Mouse (Mus musculus) bone marrow, adult 2 months (tissue): ENCODE data around the gene Cog6. TPM values are rescaled to one million over a fixed set of nuclear protein-coding genes. Genes with fewer than 3 reads are reported as not detected.

ENCODE experiments used
- H3K27ac ChIP-seq: fragments of 200-500 bp; 2 replicates; pipeline ENCODE4 v1.5.1; 2012; ENCODE audit warnings: low read depth, mild to moderate bottlenecking, control low read depth, inconsistent platforms, low read length; ENCODE audit not compliant: control insufficient read depth, poor library complexity, insufficient read depth
- H3K4me1 ChIP-seq: fragments of 200-500 bp; 2 replicates; pipeline ENCODE4 v1.6.1; 2011; ENCODE audit warnings: low read length; ENCODE audit not compliant: control insufficient read depth, insufficient read depth
- H3K4me3 ChIP-seq: fragments of 200-500 bp; replicated peaks from 2 replicates; pipeline ENCODE3; 2011; ENCODE audit warnings: mild to moderate bottlenecking, low read depth, low read length, control low read depth; ENCODE audit not compliant: control insufficient read depth
- CTCF ChIP-seq: fragments of 200-500 bp; IDR thresholded peaks from 2 replicates; pipeline ENCODE4 v1.5.1; 2011; ENCODE audit warnings: low read length, control low read depth; ENCODE audit not compliant: control insufficient read depth, insufficient read depth
- POLR2A ChIP-seq: fragments of 200-500 bp; IDR thresholded peaks from 2 replicates; pipeline ENCODE4 v1.6.1; 2011; ENCODE audit warnings: low read depth, mild to moderate bottlenecking, control low read depth, low read length, borderline replicate concordance; ENCODE audit not compliant: control insufficient read depth
- WGBS: fragments of 180-500 bp; shearing (Covaris S2); methylation state at CpG from one replicate; pipeline ENCODE4 v1.1.7; 2018; 5-methylcytosine and 5-hydroxymethylcytosine counted together
- polyA plus RNA-seq: library from polyadenylated mRNA; stranded (reverse); fragments of >200 nt; gene quantifications from 2 replicates; pipeline ENCODE4 v1.2.4, GENCODE M21; 2011; ENCODE audit warnings: low replicate concordance; ENCODE audit not compliant: missing spikeins, insufficient read depth, insufficient read length

The Cog6 gene
- polyA plus RNA-seq, 1 experiment, result 5.9 TPM

- Histone ChIP-seq H3K4me1 (no peaks in the 10 kb centered on the region; the same call in 1 of the 2 replicates), H3K4me3 (no peak overlapping the region), H3K27ac (no peak overlapping the region)
- 82% methylated on average over 8 of the region's 8 CpGs for WGBS
- no peak for TF ChIP-seq CTCF
- TF ChIP-seq POLR2A, result no peak
These were observed 53.6 kb downstream of the Cog6 start for GRCm38 (mm10) chr3:52963441-52963840.

GRCm38 (mm10) chr3:52962391-52962790 lies 54.6 kb downstream of the Cog6 start:
- Histone ChIP-seq H3K27ac (no peak overlapping the region), H3K4me1 (no peaks in the 10 kb centered on the region; the same call in 1 of the 2 replicates), H3K4me3 (no peak overlapping the region)
- TF ChIP-seq CTCF (no peak), POLR2A (no peak)
- WGBS, result 92% methylated on average over 14 of the region's 14 CpGs

DNA sequence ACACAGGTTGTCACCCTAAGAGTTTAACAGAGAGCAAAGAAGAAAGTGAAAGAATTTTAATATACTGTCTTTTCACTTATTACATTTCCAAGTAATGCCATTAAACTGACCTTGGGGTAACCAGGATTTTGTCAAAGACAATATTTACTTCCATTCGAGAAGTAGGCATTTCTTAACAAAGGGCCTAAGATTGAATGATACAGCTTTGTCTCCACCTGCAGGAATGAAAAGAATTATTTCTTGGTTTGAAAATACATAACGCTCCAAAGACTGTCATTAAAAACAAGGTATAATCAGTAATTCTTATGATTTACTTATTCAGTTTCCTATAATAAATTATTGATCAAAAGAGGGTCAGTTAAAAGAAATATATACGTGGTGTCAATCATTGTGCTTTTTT lies 55.4 kb downstream of the Cog6 start:
- no peak for TF ChIP-seq POLR2A
- TF ChIP-seq CTCF, result no peak
- no peak overlapping the region for H3K27ac ChIP-seq
- 77% methylated on average over 3 of the region's 3 CpGs for WGBS
- H3K4me3 ChIP-seq, result no peak overlapping the region
- H3K4me1 ChIP-seq, result no peaks in the 10 kb centered on the region; the same call in 1 of the 2 replicates

DNA sequence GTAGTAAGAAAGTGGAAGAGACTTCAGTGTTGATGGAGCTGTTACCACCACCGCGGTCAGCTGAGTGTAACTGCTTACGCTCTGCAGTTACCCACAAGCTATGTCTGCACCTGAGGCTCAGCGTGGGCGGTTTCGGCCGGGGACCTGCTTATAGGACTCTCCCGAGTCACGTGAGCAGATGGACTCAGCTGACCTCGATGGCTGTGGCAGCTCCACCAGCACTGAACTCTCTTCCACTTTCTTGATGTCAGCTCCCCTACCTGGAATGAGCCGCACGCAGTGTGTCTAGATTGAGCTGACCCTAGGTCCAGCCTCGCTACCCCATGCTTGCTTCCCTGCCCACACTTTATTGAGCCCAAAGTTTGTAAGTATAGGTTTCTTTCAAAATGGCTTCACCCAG lies 56.1 kb downstream of the Cog6 start:
- no peaks in the 10 kb centered on the region; the same call in 1 of the 2 replicates for H3K4me1 ChIP-seq
- TF ChIP-seq POLR2A (no peak), CTCF (no peak)
- 90% methylated on average over 13 of the region's 13 CpGs for WGBS
- no peak overlapping the region for H3K27ac ChIP-seq
- no peak overlapping the region for H3K4me3 ChIP-seq

DNA sequence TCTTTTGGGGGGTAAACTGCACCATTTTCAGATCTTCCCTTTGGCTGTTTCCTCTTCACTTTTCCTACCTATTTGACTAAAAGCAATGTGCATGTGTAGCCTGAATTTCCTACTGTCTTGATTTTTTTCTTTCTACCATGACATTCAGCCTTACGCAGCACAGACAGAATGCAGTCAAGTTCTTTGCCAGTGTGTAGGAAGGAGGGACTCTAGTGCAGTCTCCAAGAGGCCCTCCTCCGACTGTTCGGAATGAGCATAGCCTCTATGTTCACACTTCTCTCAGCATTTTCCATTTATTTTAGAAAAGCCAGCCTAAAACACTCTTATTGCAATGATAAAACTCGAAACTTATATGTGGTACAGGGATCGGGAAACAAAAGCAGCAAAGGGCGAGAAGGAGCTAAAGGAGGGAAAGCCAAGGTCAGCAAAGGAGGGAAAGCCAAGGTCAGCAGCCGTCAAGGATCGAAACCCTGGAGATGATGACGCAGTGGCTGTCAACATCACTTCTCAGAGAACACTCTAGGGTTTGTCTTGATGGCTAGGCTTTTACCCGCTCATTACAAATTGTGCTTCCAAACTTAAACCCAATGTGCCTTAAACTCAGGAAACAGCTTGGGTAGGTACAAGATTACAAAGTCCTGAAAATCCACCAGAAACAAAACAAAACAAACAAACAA lies 58.5 kb downstream of the Cog6 start:
- Histone ChIP-seq H3K27ac (no peak overlapping the region), H3K4me3 (no peak overlapping the region), H3K4me1 (no peaks in the 10 kb centered on the region; the same call in 1 of the 2 replicates)
- WGBS, result 83% methylated on average over 10 of the region's 10 CpGs
- no peak for TF ChIP-seq CTCF
- TF ChIP-seq POLR2A, result no peak

DNA sequence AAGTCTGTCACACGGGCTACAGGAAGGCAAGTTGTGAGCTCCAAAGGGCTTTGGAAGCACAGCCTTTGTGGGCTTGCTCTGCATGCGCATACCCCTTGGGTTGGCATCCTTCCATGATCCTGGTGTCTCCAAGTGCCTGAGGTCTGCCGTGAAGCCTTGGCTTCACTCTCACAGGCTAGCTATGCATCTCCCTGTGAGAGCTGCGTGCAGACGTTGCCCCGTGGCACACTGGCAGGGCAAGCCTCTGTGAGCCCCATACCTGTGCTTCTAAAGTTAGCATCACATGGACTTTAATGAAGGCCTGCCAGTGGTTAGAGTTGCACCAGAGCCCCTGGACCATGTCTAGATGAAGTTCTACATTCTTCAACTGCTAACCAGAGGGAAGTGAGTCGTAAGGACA lies 59.2 kb downstream of the Cog6 start:
- H3K4me1 ChIP-seq, result no peaks in the 10 kb centered on the region; the same call in 1 of the 2 replicates
- WGBS, result 80% methylated on average over 7 of the region's 7 CpGs
- no peak for TF ChIP-seq CTCF
- no peak for TF ChIP-seq POLR2A
- no peak overlapping the region for H3K27ac ChIP-seq
- no peak overlapping the region for H3K4me3 ChIP-seq

- 33% methylated on average over 11 of the region's 11 CpGs for WGBS
These were observed 60.8 kb downstream of the Cog6 start for GRCm38 (mm10) chr3:52956236-52956635.

DNA sequence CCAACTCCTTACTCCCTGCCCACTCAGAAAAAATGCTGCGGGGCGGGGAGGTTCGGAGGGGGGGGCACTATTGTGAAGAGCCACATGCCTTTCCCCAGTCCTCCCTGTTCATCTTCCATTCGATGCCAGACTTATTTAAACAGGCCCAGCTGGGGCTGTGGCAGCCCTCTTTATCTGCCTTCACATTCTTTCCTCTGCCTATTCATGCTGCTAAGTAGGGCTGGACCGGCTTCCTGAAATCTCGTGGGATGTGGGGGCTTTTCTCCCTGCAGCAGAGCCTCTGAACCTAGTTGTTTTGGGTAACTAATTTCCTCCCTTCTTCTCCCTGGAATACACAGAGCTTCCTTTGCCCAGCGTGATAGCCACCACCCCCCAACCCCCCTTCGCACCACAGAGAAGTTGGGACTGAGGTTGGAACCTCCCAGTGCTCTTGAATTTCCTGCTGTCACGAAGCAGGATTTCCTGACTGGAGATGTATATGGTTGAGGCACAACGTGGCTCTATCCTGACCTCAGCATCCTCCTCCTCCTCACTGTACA lies 61.5 kb downstream of the Cog6 start:
- no peak overlapping the region for H3K4me3 ChIP-seq
- TF ChIP-seq POLR2A, result no peak
- TF ChIP-seq CTCF, result no peak
- H3K27ac ChIP-seq, result no peak overlapping the region
- H3K4me1 ChIP-seq, result no peaks in the 10 kb centered on the region
- 6% methylated on average over 10 of the region's 10 CpGs for WGBS

More at GRCm38 (mm10) chr3:52956236-52956635, 60.8 kb downstream of the Cog6 start:
- no peak overlapping the region for H3K4me3 ChIP-seq
- H3K27ac ChIP-seq, result no peak overlapping the region; the same call in 1 of the 2 replicates
- H3K4me1 ChIP-seq, result no peaks in the 10 kb centered on the region; the same call in 1 of the 2 replicates
- no peak for TF ChIP-seq POLR2A
- no peak for TF ChIP-seq CTCF
